Mouse (Mus musculus): ENCODE results near the gene Gm49721.
"Not testable (repeated sequence)": the region's sequence is repeated elsewhere in the genome, so short reads cannot be mapped to it uniquely, and the experiment has no call there.

- TF ChIP-seq CTCF, POLR2A (IDR thresholded peaks at IDR 0.05; ENCODE audit: extremely low read depth, insufficient read depth, low read length): not testable (repeated sequence)
Observed at GRCm38 (mm10) chr17:6960776-6961175, 17.9 kb upstream of the Gm49721 start, which contains the start of gene Tagap1.

Data from cortical plate, adult 2 months (tissue).